Mouse (Mus musculus): Measurements from ENCODE around the gene Carhsp1. TPM values are rescaled to one million over a fixed set of nuclear protein-coding genes. Genes with fewer than 3 reads are reported as not detected.

Gene Carhsp1
- polyA plus RNA-seq (2012; ENCODE audit: insufficient read depth, low replicate concordance): 7.1 and 8.5 TPM in 2 replicates

GRCm38 (mm10) chr16:8671551-8672349, at the start of gene Carhsp1:
Gene Carhsp1 (minus strand): TSS chr16:8672155.
- Histone ChIP-seq H3K9me3 (no peaks in the 10 kb centered on the region), H3K4me1 (peaks cover 88% of the 10 kb centered on the region), H3K36me3 (replicated peaks; ENCODE audit: low read length) (peaks cover 7% of the 10 kb centered on the region), H3K4me3 (replicated peaks) (peak within 1 kb of the TSS; percentile 91), H3K27me3 (replicated peaks) (peaks cover 29% of the 10 kb centered on the region)
- no peak for TF ChIP-seq GATA1 (IDR thresholded peaks at IDR 0.05; ENCODE audit: borderline replicate concordance, low read length)
- TF ChIP-seq FLI1 (IDR thresholded peaks at IDR 0.05; ENCODE audit: low read length): no peak

GRCm38 (mm10) chr16:8720447-8720846, 48.5 kb upstream of the Carhsp1 start:
- Histone ChIP-seq H3K36me3 (replicated peaks; ENCODE audit: low read length) (peaks cover 45% of the 10 kb centered on the region), H3K27me3 (replicated peaks) (no peaks in the 10 kb centered on the region), H3K4me1 (peaks cover 61% of the 10 kb centered on the region), H3K9me3 (no peaks in the 10 kb centered on the region), H3K4me3 (replicated peaks) (no peak overlapping the region)
- TF ChIP-seq GATA1 (IDR thresholded peaks at IDR 0.05; ENCODE audit: borderline replicate concordance, low read length): no peak
- no peak for TF ChIP-seq FLI1 (IDR thresholded peaks at IDR 0.05; ENCODE audit: low read length)

- Histone ChIP-seq H3K4me3 (replicated peaks) (no peak overlapping the region), H3K4me1 (peaks cover 57% of the 10 kb centered on the region), H3K9me3 (no peaks in the 10 kb centered on the region), H3K27me3 (replicated peaks) (no peaks in the 10 kb centered on the region), H3K36me3 (replicated peaks; ENCODE audit: low read length) (peaks cover 61% of the 10 kb centered on the region)
- no peak for TF ChIP-seq GATA1 (IDR thresholded peaks at IDR 0.05; ENCODE audit: borderline replicate concordance, low read length)
- TF ChIP-seq FLI1 (IDR thresholded peaks at IDR 0.05; ENCODE audit: low read length): no peak
Measured at GRCm38 (mm10) chr16:8717744-8718143, 45.8 kb upstream of the Carhsp1 start.

GRCm38 (mm10) chr16:8716300-8716699, 44.3 kb upstream of the Carhsp1 start:
- Histone ChIP-seq H3K4me3 (replicated peaks) (no peak overlapping the region), H3K27me3 (replicated peaks) (no peaks in the 10 kb centered on the region), H3K9me3 (no peaks in the 10 kb centered on the region), H3K4me1 (peaks cover 51% of the 10 kb centered on the region), H3K36me3 (replicated peaks; ENCODE audit: low read length) (peaks cover 65% of the 10 kb centered on the region)
- TF ChIP-seq FLI1 (IDR thresholded peaks at IDR 0.05; ENCODE audit: low read length) (no peak), GATA1 (IDR thresholded peaks at IDR 0.05; ENCODE audit: borderline replicate concordance, low read length) (no peak)

GRCm38 (mm10) chr16:8715513-8716080, 43.6 kb upstream of the Carhsp1 start:
- peaks cover 50% of the 10 kb centered on the region for H3K4me1 ChIP-seq
- H3K4me3 ChIP-seq (replicated peaks): no peak overlapping the region
- no peaks in the 10 kb centered on the region for H3K9me3 ChIP-seq
- H3K36me3 ChIP-seq (replicated peaks; ENCODE audit: low read length): peaks cover 72% of the 10 kb centered on the region
- no peak for TF ChIP-seq GATA1 (IDR thresholded peaks at IDR 0.05; ENCODE audit: borderline replicate concordance, low read length)
- TF ChIP-seq FLI1 (IDR thresholded peaks at IDR 0.05; ENCODE audit: low read length): no peak
- H3K27me3 ChIP-seq (replicated peaks): no peaks in the 10 kb centered on the region

- peaks cover 79% of the 10 kb centered on the region for H3K36me3 ChIP-seq (replicated peaks; ENCODE audit: low read length)
- H3K9me3 ChIP-seq: no peaks in the 10 kb centered on the region
- TF ChIP-seq FLI1 (IDR thresholded peaks at IDR 0.05; ENCODE audit: low read length) (no peak), GATA1 (IDR thresholded peaks at IDR 0.05; ENCODE audit: borderline replicate concordance, low read length) (no peak)
- peaks cover 47% of the 10 kb centered on the region for H3K4me1 ChIP-seq
- no peak overlapping the region for H3K4me3 ChIP-seq (replicated peaks)
- no peaks in the 10 kb centered on the region for H3K27me3 ChIP-seq (replicated peaks)
Measured at GRCm38 (mm10) chr16:8714851-8715250, 42.9 kb upstream of the Carhsp1 start.

- Histone ChIP-seq H3K4me3 (replicated peaks) (no peak overlapping the region), H3K36me3 (replicated peaks; ENCODE audit: low read length) (peaks cover 100% of the 10 kb centered on the region), H3K9me3 (no peaks in the 10 kb centered on the region), H3K4me1 (peaks cover 29% of the 10 kb centered on the region), H3K27me3 (replicated peaks) (no peaks in the 10 kb centered on the region)
- TF ChIP-seq GATA1 (IDR thresholded peaks at IDR 0.05; ENCODE audit: borderline replicate concordance, low read length): no peak
- no peak for TF ChIP-seq FLI1 (IDR thresholded peaks at IDR 0.05; ENCODE audit: low read length)
Measured at GRCm38 (mm10) chr16:8711998-8712397, 40.0 kb upstream of the Carhsp1 start.

GRCm38 (mm10) chr16:8700586-8700985, 28.6 kb upstream of the Carhsp1 start:
- TF ChIP-seq GATA1 (IDR thresholded peaks at IDR 0.05; ENCODE audit: borderline replicate concordance, low read length) (no peak), FLI1 (IDR thresholded peaks at IDR 0.05; ENCODE audit: low read length) (no peak)
- Histone ChIP-seq H3K36me3 (replicated peaks; ENCODE audit: low read length) (peaks cover 100% of the 10 kb centered on the region), H3K4me3 (replicated peaks) (no peak overlapping the region), H3K4me1 (no peaks in the 10 kb centered on the region), H3K9me3 (no peaks in the 10 kb centered on the region), H3K27me3 (replicated peaks) (no peaks in the 10 kb centered on the region)

GRCm38 (mm10) chr16:8699556-8699955, 27.6 kb upstream of the Carhsp1 start:
- no peak overlapping the region for H3K4me3 ChIP-seq (replicated peaks)
- no peak for TF ChIP-seq FLI1 (IDR thresholded peaks at IDR 0.05; ENCODE audit: low read length)
- no peak for TF ChIP-seq GATA1 (IDR thresholded peaks at IDR 0.05; ENCODE audit: borderline replicate concordance, low read length)
- H3K36me3 ChIP-seq (replicated peaks; ENCODE audit: low read length): peaks cover 100% of the 10 kb centered on the region
- H3K9me3 ChIP-seq: no peaks in the 10 kb centered on the region
- no peaks in the 10 kb centered on the region for H3K27me3 ChIP-seq (replicated peaks)
- no peaks in the 10 kb centered on the region for H3K4me1 ChIP-seq

GRCm38 (mm10) chr16:8691206-8691605, 19.3 kb upstream of the Carhsp1 start:
- Histone ChIP-seq H3K9me3 (no peaks in the 10 kb centered on the region), H3K4me3 (replicated peaks) (no peak overlapping the region), H3K4me1 (peaks cover 30% of the 10 kb centered on the region), H3K27me3 (replicated peaks) (no peaks in the 10 kb centered on the region), H3K36me3 (replicated peaks; ENCODE audit: low read length) (peaks cover 100% of the 10 kb centered on the region)
- TF ChIP-seq GATA1 (IDR thresholded peaks at IDR 0.05; ENCODE audit: borderline replicate concordance, low read length): no peak
- TF ChIP-seq FLI1 (IDR thresholded peaks at IDR 0.05; ENCODE audit: low read length): no peak

Data from megakaryocyte, embryonic 14.5 days (primary cell).